Mouse (Mus musculus) megakaryocyte, adult 5-6 weeks (primary cell): ENCODE results near the gene Tmem72. TPM values are rescaled to one million over a fixed set of nuclear protein-coding genes. Genes with fewer than 3 reads are reported as not detected.

Experiments
- ATAC-seq: 2 replicates; pipeline ENCODE4 v1.8.0; 2016; ENCODE audit warnings: mild to moderate bottlenecking, inconsistent platforms; ENCODE audit not compliant: poor library complexity, severe bottlenecking
- total RNA-seq, 2 experiments: library from RNA; stranded (forward) in 1 of 2; stranded (reverse) in 1 of 2; fragments of 153-499, 151-499 nt in 1 of 2; fragments of 221-1000, 200-1000 nt in 1 of 2; gene quantifications; 2 replicates each; pipeline versions ENCODE4 v1.2.3 to v1.2.4; 2015 to 2017

The Tmem72 gene
- total RNA-seq, 2 experiments from 2014 or later, result 0.13 to 0.33 TPM

DNA sequence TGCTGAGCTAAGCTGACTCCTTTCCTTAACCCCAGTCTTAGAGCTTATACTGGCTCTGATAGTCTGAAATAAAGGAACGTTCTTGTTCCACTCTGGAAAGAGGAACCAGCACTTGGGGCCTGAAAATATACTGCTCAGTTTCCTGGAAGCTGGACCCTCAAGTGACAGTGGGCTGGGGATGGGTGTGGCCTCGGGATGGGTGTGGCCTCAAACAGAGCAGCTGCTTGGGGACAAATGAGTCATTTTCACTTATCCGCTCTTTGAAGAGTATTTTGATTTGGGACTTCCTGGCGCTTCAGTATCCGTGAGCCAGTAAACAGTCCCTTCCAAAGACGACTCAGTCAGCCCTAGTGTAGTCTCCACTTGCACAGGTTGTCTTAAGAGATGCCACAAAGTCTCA lies 34.4 kb downstream of the Tmem72 start:
- ATAC-seq, result peak; percentile 82

DNA sequence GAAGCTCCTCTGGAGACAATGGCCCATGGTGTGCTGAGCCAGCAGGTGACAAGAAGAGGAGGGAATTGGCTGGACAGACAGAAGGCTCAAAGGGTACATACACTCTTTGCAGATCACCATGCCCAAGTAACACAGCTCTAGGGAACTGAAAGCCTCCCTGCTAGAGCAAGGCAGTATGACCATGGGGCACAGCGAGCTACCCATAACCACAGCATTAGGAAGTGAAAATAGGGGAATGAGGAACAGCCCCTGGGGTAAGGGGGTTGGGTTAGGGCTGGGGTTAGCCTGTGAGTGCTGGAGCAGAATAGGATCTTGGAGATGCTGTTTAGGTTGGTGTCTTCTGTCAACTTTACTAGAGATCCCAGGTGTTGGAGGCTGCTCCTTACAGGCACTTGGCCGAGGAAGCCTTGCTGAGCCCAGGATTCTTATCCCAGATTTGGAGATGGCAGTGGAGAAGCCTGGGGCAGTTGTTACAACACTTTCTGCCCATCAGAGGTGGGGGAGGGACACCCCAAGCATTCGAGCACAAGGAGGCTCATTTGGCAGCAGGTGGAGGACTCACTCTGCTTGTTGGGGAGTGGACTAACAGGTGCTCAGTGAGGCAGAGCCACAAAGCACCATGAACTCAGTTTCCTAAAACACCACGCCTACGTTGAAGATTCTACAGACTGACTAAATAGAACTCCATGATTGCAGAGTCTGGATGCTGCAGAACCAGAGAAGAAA lies 37.0 kb downstream of the Tmem72 start:
- peak; percentile 78 for ATAC-seq

DNA sequence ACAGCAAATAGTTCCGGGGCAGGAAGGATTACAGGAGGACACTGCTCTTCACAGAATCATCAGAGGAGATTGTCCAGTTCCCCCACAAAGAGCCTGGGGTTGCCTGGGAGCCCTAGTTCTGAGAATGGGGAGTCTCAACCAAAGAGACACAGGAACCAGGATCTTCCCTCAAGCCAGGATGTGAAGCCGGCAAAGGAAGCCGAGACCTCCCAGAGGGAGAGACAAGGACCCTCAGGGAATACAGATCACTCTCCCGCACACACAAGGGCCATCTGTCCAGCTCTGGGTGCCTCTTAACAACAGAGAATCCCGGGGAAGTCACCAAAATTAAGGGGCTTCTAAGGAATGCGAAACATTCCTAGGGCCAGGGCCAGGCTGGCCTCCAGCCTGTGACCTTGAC lies 39.4 kb downstream of the Tmem72 start:
- ATAC-seq, result no peak

DNA sequence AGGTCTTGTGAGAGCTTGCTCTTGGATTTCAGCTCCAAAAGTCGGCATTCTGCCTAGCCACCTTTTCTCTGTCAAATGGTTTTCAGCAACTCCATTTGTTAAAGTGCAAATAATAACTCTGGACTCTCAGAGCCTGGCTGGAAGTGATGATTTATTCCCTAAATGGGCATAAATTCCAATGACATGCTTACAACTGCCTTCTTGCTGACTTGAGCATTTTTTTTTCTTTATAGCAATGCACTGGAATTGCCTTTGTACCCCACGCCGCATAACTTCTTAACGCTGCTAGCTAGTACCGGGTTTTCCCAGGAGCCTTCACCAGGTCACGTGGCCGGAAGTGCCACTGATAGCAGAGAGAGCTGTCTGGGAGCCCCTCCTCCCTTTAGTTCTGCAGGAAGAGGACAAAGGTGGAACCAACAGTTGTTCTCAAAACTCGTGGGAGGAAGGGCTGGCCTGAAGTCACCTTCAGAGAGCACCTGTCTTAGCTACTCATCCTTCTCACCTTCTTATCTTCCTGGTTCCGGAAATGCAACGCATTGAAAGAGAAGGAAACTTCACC lies 40.3 kb downstream of the Tmem72 start:
- no peak for ATAC-seq

- peak; percentile 19 for ATAC-seq
Observed at GRCm38 (mm10) chr6:116674283-116674886, 42.3 kb downstream of the Tmem72 start.

- peak; percentile 75 for ATAC-seq
Observed at GRCm38 (mm10) chr6:116673471-116674282, 43.0 kb downstream of the Tmem72 start, which contains the start of gene Rassf4. TSS of gene Rassf4 (minus strand) at chr6:116673952.

DNA sequence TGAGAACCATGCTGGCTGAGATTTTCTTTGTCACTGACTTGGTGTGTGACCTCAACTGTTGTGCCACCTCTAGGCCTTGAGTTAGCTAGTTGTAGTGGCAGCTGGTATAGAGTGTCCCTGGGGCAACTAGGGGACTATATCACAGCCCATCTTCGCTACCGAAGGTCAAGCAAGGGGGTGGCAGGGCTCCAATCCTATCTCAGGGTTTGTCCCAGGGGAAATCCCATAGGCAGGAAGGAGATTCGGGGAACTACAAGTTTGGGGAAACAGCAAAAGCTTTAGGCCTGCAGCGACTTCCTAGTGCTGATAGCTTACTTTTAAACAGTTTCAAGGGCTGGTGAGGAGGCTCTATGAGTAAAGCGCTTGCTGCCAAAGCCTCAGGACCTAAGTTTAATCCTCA lies 44.4 kb downstream of the Tmem72 start:
- no peak for ATAC-seq

DNA sequence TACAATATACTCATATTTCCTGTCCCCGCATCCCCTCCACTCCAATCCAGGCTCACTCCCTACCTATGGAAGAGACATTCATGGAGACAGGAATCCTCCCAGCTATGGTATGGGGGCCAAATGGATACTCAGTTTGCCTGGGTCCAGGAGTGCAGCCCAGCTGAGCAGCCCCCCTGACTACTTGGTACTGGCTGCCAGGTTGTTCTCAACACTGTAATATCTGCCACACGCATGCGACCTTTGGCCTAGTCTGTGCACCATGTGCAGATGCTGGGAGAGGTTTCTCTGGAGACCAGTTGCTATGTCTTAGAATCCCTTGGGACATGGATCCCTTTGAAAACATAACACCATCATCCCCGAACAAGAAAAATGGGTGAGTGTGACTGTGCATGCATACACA lies 44.9 kb downstream of the Tmem72 start:
- ATAC-seq, result no peak

DNA sequence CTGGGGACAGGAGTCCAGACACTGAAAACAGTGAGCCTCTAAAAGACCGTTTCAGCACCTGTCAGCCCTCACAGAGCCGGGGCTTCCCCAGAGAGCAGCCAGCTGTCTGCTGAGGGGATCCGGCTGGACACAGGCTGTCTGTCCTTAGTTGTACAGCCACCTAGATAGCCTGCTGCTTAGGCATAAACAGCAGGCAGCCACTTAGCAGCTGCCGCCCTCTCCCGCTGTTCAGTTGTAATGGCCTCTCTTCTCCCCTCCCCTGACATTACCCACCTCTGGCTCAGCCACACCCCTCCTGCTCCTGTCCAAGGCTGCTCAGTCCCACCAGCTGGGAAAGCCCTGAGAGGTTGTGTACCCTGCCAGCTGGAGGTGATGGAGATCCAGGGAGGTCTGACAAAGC lies 45.7 kb downstream of the Tmem72 start:
- ATAC-seq, result no peak

DNA sequence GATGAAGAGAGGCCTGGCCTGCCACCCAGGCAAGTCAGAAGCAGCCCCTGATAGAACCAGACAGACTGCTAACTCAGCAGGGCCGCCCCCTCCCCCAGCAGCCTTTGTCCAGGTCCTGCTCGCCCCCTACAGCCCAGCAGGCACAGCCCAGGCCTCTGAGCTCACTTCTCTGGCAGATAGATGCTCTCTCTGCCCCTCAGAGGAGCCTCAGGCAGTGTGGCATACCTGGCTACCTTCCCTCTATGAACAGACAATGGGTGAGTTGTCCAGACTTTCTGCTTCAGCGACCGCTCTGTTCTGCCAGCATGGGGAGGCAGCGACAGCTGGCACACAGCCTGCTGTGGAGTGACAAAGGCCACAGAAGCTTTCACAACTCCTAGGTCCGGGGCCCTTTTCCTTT lies 46.6 kb downstream of the Tmem72 start:
- ATAC-seq, result no peak

GRCm38 (mm10) chr6:116668682-116669470 lies 47.8 kb downstream of the Tmem72 start:
- peak; percentile 23 for ATAC-seq

DNA sequence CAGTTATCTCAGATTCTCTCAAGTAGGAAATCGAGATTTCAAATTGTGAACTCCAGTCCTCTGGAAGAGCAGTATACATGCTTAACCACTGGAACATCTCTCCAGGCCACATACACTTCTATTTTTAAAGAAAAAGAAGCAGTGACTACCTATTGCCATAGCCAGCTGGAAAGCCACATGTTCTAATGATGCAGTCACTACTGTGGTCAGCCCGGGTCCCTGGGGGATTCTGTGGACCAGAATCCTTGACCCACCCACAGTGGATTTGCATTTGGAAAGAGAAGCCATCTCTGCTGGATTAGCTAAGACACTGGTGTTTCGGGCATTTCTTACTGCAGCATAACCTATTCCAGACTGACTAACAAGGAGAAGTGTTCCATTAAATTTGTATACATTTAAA lies 49.3 kb downstream of the Tmem72 start:
- no peak for ATAC-seq

- ATAC-seq, result no peak
Observed at GRCm38 (mm10) chr6:116666892-116667291, 49.8 kb downstream of the Tmem72 start.

DNA sequence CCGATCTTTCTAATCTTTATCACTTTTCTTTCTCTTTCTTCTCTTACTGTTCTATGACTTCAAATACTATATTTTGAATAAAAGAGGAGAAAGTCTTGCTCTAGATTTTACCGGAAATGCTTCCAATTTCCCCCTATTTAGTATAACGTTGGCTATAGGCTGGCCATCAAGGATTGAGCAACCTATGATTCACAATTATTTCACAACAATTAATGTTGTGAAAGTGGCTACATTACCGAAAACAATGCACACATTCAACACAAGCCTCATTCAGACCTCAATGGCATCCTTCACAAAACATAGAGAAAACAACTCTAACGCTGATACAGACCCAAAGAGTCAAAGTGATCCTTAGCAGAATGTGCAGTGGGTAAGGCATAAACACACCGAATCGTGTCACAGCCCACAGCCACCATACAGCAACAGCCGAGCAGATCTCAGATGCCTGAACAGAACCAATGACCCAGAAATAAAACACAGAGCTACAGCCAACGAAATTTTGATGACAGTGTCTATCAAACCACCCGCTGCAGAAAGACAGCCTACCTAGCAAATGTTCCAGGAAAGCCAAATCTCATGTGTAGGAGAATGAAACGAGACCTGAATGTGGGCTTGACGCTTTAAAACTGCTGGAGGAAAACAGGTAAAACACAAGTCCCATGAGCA lies 50.5 kb downstream of the Tmem72 start:
- peak; percentile 28; the same call in 1 of the 2 replicates for ATAC-seq

GRCm38 (mm10) chr6:116664830-116665229 lies 51.9 kb downstream of the Tmem72 start:
- no peak for ATAC-seq

- ATAC-seq, result peak; percentile 91
Observed at GRCm38 (mm10) chr6:116664031-116664430, 52.7 kb downstream of the Tmem72 start.

- no peak for ATAC-seq
Observed at GRCm38 (mm10) chr6:116663364-116663763, 53.3 kb downstream of the Tmem72 start.

- ATAC-seq, result peak; percentile 69
Observed at GRCm38 (mm10) chr6:116653684-116654454, 62.8 kb downstream of the Tmem72 start.

GRCm38 (mm10) chr6:116653191-116653590 lies 63.5 kb downstream of the Tmem72 start:
- ATAC-seq, result no peak
